Mouse (Mus musculus): Measurements from ENCODE around the gene Fitm2. TPM values are rescaled to one million over a fixed set of nuclear protein-coding genes. Genes with fewer than 3 reads are reported as not detected.
A peak's percentile ranks its signal among the peaks of the same experiment; 100 is the strongest.

Fitm2 gene
- 61.2 and 74.5 TPM in 2 replicates for total RNA-seq (2021)
- long read RNA-seq, transcript Fitm2-201 (2 exons, 3,967 nt) = major isoform, 56 of 93 reads
- long read RNA-seq, partial matches to known transcripts = 2 of 93 reads
- long read RNA-seq, other reads (novel, unspliced or antisense) = 35 of 93 reads

DNA sequence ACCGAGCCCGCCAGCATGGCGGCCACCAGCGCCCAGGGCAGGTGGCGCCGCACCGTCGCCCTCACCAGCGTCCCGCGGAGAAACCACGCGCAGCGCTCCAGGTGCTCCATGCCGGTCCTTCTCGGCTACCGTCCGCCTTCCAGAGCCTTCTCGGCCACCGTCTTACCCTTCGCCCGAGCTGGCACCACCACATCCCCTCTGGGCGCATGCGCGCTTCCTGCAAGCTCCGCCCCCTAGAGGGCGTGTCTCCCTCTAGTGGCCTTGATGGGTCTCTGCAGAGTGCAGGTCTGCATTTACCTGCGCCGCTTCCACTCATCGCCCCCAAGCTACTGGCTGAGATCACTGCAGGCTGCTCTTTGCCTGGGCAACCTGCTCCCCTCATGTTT, at the start of gene Fitm2:
Gene Fitm2, minus strand, starts transcription at position 164 of the 386 bp plus-strand sequence.
- DNase-seq = peak; percentile 95

DNA sequence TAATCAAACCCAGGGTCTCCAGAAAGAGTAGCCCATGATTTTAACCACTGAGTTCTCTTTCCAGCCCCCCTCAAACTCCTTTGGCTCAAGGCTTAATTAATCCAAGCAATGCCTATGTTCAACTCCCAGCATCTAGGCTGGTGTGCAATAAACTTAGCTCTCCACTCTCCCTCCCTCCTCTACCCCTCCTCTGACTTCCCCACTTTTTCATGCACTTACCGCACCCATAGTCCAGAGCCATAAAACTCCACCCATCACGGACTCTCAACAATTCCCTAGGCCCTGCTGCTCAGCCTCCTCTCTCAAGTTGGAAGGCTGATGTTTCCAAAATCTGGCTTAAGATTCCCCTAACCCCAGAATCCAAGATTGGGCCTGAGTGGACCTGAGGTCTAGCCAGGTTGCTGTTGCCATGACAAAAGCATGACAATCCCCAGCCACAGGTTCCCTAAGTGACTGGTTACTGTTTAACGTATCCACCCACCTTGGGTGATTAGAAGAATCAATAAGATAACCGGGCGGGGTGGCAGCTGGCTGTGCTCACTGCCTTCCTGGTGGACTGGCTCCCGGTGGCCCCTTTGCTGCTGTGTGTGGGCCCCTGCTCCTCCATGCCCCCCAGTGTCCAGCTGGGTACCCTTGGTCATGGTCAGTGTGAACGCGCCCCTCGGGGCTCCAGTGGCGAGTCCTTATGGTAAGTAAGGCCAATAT, 34.0 kb upstream of the Fitm2 start, which contains the start of gene Hnf4a:
Gene Hnf4a, plus strand, starts transcription at position 509 of the 705 bp plus-strand sequence.
- no peak for DNase-seq

DNA sequence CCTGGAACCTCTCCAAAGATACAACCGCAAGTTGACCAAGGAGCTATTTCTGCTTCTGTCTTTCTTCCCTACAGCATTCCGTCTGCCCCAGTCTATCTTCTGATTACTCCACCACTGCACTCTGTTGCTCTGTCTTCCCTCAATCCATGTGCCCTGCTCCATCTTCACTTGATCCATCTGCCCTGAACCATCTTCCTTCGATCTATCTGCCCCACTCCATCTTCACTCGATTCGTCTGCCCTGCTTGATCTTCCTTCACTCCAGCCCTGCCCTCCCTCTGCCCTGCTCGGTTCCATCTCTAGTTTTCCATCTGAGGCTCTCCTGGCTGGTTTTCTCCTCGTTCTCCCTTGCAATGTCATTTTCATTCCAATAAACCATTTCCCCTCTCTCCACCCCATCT, 30.8 kb upstream of the Fitm2 start:
- no peak for DNase-seq

DNA sequence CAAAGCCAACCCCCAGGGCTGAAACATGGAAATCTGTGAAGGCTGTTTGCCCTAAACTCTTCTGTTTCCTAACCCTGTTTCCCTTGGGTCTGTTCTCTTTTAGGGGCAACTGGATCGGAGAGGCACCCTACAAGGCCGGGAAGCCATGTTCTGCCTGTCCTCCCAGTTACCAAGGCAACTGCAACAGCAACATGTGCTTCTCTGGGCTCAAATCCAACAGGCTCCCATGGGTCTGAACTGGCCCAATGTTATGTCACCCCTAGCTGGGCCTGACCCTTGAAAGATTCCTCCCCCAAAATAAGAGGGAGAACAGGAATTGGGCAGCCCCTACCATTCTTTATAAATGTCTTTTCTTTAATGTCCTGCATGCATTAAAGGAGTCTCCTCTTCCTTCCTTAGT, 29.8 kb upstream of the Fitm2 start:
- no peak for DNase-seq

DNA sequence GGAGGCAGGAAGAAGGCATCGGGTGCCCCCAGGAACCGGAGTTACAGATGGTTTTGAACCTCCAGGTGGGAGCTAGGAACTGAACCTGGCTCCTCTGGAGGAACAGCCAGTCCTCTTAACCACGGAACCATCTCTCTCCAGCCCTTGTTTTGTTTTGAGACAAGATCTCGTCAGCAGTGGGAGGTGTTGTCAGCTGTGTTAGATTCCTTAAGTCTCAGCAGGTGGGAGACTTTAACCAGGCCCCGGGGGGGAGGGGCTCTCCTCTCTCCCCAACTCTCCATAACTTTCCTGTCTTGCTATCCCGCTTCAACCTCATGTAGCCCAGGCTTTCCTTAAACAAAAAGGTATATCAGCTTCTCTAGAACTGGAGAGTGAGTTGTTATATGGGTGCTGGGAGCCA, 22.0 kb upstream of the Fitm2 start:
- no peak for DNase-seq

DNA sequence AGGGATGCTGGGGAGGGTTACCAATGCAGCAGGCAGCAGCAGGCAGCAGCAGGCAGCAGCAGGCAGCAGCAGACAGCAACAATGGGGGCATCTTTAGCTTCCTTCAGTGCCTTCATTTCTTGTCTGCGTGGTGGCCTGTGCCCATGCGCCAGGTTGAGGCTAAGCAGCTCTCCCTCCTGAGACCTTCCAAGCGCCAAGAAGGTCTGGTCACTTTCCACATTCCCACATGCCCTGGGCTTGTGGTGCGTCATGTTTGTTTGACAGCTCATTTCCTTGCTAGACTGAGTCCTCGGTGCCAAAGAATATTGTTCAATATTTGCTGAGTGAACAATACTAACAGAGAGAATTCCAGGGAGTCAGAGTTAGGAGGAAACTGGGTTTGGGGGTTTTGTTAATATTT, 21.5 kb upstream of the Fitm2 start:
- DNase-seq = peak; percentile 15

DNA sequence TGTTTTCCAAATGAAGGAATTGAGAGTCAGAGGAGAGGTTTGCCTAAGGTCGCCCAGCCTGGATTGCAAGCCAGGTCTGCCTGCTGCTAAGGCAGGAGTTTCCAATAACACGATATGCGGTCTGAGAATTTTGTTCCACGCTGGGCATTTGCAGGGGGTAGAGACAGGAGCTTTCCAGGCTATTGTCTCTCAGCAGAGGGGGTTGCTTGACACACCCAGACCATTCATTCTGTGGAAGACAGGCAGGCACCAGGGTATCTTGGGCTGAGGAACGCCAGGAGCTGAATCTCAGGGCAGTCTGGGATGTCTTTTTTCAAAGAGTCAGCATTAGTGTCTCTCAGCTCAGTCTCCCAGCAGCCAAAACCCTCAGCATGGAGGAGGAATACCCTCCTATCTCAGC, 20.6 kb upstream of the Fitm2 start:
- no peak for DNase-seq

DNA sequence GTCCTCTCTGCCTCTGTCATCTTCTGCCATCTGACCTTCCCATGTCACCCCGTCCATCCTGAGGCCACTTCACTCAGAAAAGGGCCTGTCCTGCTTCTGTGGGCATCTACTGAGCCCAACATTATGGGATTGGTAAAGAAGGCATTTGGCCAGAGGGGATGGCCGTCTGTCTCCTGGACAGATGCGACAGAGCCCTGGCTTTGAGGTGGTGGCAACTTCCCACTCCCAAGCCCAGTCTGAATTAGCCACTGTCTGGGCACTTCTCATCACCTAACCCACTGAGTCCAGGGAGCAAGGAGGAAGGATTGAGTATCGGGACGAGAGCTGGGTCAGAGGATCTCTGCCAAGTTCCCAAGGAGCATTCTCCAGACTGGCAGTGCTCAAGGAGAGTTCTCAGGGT, 19.6 kb upstream of the Fitm2 start, which contains the start of gene R3hdml:
Gene R3hdml, plus strand, starts transcription at position 301 of the 400 bp plus-strand sequence.
- DNase-seq = no peak

DNA sequence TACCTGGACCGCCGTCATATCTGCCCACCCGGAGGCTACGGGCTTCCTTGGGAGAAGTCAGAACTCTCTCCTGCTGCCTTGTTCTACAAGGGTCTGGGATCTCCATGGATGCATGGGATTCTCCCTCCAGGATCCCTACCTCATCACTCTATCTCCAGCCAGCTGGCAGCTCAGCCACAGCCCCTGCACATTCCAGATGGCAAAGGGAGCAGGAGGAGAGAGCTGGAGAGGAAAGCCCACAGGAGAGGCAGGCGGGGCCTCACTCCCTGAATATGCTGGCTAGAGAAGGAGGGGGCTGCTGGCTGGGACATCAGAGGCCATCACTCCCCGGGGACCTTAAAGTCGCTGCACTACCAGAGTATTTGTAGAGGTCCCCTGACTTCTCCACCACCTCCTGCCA, 18.9 kb upstream of the Fitm2 start:
- DNase-seq = no peak

DNA sequence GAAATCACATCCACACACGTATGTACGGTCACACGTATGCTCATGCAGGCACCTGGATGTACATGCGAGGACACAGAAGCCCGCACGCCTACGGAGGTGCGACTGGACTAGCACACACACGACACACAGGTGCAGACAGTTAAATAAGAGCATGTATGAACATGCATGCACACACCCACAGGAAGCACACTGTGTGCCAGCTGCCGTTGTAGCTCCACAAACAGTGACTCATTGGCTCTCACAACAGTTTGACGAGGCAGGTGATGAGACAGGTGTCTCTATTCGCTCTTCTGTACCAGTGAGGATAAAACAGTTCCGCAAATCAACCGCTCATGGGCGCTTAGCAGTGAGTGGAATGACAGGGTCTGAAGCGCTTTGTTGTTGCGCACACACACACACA, 18.2 kb upstream of the Fitm2 start:
- no peak for DNase-seq

DNA sequence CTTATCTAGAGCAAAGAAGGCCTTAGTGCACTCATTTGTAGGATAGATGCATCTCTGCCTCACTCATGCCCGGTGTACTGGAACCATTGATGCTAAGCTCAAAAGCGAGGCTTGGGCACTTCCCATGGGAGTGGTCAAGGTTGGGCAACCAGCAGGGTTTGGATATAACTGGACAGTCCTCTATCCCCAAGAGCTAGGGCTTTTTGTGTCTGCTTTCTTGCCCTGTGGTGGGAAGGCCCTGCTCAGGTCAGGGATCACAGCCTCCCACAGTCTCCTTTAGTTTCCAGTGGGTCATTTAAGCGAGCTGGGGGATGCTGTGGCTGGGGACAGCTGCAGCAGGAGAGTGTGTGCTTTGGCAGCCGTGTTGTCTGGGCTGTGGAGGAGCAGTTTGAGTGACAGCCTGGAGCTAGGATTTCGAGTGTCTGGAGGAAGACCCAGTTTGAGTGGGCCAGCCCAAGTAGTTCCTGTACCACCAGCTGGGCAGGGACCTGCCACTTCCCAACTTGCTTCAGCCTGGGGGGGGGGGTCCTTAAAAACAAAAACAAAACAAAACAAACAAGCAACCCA, 17.4 kb upstream of the Fitm2 start:
- no peak for DNase-seq

DNA sequence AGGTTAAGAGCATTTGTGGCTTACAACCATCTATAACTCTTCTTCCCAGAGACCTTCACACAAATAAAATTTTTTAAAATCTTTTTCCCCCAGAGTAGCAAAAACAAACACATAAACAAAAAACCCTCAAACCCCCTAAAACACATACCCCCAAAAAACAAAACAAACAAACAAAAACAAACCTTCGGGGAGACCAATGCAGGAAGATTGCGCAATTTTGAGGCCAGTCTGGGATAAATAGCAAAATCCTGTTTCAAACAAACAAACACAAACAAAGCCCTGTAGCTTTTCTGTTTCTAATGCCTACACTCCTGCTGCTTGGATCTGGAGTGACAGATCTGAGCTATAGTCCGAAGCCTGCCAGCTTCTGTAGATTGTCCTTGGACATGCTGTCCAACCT, 14.9 kb upstream of the Fitm2 start:
- no peak for DNase-seq

DNA sequence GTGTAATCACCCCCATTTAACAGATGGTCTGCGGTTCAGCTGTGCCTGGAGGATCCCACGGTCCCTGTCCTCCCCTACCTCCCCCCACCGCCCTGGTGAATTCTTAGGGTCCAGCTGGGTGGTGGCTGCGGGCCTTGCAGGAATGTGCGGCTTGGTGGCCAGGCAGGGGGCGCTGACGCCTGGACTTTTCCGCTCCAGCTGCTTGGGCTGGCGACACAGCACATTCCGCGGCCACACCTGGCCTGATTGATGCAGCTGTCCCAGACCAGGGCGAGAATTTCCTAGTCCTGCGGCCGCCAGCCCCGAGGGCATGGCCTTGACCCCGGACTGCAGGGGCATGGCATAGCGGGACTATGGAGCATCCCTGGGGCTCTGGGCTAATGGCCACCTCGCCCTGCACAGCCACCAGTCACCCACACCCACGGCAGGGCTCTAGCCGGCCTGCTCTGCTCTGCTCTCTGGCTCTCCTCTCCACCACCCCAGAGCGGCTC, 9.2 kb upstream of the Fitm2 start:
- DNase-seq = no peak

DNA sequence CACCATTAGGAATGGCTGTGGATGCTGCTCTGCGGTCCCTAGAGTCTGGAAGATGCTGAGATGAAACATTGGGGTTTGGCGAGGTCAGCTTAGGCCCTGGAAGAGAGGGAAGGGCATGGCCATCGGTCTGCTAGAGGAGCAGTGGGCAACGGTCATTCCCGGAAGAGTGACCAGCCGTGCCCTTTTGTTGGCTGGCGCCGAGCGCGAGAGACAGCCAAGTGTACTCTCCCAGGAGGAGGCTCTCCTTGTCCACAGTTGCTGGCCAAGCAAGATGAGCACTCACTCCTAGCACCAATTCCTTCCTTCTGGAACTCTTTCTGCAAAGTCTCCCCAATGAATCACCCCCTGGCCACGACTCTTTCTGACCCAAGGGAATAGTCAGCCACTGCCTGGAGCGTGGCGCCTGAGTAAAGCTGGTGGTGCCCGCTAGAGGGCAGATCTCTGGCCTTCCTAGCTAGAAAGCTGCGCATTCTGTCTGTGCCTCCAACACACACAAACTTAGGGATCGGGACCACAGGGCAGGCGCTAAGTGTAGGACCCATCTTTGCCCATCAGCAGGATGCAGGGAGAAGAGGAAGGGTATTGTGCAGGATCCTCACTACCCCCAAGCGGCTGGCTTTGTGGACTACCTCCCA, 7.9 kb upstream of the Fitm2 start:
- DNase-seq = peak; percentile 42

DNA sequence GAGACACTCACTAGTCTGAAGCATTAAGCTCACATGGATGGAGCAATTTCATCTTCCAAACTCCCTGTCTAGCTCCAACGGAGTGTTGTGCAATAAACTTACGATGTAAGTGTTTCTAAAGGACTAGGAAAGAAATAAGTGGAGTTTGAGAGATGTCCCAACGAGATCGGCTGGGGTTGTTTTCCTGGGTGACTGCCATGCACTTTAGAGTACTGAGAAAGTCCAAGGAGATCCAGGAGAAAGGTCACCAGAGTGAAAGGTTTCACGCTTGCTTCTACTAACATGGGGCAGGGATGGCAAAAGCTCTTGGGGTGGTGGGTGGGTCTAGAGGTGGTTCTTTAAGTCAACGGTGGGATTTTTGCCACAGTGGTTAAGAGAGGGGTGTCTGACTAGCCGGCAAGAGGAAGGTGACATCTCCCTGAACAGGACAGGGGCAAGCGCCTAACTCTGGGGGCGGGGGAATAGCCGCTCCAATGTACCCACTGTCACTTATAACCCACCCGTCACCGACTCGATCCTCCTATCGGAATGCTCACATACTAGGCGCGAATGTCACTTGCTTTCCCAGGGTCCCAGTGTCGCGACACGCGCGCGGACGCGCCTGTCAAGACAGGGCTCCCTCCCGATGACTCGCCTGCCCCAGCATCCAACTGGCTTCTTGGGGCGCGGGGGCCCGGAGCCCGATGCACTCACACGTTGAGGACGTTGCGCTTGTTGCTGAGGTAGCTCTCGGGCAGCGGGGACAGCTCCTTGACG, 541 bp downstream of the Fitm2 start:
- DNase-seq = no peak

DNA sequence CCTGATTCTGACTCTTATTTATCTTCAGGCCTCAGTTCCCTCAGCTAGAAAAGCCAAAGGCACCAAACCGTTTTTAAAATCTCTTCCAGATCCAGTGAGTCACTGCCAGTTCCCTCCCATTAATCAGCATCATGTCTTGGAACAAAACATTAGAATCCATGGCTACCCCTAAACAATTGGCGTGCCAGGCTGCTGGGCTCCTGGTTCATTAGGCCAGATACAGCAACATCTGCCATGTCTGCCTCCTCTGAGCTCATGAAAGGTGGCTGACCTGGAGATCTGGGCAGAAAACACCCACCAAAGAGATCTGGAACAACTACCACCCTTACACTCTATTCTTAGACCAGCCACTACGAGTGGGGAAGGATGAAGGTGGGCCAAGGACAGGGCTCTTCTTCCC, 1.3 kb downstream of the Fitm2 start:
- DNase-seq = peak; percentile 35

DNA sequence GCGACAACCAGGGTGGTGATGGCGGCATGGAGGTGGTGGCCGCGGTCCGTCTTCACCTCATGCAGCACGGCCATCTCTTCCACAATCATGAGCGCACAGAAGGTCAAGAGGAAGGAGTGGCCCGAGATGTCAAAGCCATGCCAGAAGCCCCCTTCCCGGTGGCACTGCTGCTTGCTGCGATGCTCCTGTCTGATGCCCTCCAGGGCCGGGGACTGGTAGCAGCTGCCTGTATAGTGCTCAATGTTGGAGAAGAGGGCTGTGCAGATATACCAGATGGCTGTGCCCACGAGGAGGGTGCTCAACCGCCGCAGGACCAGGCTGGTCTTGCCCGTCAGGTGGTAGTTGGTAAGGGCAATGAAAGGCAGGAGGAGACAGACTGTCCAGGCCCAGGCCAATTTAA, 2.7 kb downstream of the Fitm2 start:
- DNase-seq = no peak

DNA sequence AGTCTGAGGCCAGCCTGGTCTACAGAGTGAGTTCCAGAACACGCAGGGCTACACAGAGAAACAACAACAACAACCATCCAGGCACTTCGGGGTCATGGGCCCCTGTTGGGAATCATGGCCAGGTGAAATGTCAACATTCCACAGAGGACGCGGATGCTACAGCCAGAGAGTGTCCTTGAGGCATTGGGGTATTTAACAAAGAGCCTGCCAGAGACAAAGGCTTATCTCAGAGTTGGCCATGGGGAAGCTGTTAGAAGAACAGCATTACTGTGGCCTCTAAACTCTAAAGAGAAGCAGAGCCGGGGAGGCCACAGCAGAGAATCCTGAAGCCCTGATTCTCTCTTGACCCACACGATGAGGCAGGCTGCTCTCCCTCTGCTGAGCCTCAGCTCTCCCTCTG, 3.6 kb downstream of the Fitm2 start:
- DNase-seq = no peak

DNA sequence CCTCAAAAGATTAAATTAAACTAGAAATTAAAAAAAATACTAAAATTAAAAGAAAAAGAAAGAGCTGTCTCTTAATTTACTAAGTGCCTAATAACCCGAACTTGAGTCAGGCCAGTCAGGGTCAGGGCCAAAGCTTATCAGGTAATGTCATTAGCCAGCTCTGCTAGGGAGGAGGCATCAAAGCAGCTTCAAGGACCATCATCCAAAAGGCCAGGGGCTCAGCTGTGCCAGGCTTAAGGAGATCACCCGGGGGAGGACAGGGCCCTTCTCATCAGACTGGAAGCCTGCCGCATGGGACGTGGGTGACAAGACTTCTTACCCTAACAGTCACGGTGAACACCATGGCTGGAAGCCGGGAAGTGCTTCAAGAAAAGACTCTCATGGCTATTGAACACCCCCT, 4.8 kb downstream of the Fitm2 start:
- peak; percentile 32 for DNase-seq

DNA sequence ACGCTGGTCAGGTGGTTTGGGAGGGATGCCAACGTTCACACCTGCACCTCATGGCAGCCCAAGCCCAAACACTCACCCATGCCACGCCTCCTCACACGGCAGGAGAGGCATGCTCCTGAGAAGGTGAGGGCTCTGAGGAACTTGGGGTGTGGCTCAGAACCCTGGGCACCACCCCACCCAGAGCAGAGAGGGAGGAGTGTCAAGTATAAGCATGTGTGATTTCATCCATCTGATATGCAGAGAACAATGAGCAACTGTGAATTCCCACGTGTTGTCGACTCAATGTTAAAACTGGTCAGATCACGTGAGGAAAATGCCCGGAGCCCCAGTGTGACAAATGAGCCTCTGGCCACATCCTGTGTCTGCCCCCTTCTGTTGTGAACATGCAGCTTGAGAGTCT, 5.7 kb downstream of the Fitm2 start:
- DNase-seq = no peak

DNA sequence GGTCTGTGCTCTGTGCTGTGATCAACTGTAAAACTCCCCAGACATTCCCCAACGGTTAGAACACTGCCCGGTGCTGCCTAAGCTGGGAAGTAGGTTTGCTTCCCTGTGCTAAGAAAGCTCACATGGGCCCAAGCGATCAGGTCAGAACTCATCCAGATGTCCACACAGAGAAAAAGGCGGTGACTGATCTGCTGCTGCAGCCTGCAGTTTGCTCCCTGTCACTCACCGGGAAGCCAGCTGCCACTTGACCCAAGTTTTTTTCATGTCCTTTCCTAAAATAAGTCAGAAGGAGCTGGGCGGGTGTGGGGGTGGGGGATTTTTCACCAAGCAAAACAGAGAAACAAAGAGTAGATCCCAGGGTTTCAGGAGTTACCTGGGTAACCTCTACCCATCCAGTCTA, 7.9 kb downstream of the Fitm2 start:
- no peak for DNase-seq

DNA sequence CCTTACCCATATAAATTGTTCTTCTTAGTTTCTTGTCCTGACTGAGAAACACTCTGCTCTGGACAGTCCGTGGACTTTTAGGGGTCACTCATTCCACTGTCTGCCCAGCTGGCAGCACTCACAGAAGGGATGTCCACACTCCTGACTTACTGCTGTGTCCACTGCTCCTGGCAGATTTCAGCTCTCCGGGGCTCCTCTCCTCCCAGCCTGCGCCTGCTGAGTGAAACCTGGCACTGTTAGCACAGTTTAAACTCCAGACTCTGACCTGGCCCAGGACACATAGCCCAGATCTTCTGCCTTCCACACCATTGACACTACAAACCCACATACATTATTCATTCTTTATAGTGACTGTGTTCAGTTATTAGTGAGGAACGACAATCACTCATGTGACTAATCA, 8.4 kb downstream of the Fitm2 start:
- no peak for DNase-seq
